Mouse (Mus musculus) forebrain, embryonic 12.5 days (tissue): ENCODE results near the gene Gm12355. TPM values are rescaled to one million over a fixed set of nuclear protein-coding genes. Genes with fewer than 3 reads are reported as not detected.
A peak's percentile ranks its signal among the peaks of the same experiment; 100 is the strongest.

ENCODE experiments used
- ATAC-seq: fragments of 200-750 bp; cut with Nextera tagmentation; 2 replicates; pipeline ENCODE4 v1.8.0; 2017; ENCODE audit warnings: moderate TSS enrichment; ENCODE audit not compliant: low FRiP score
- H3K27ac ChIP-seq: fragments of 300-500 bp; sonication (generic); 2 replicates; pipeline ENCODE4 v1.5.1; 2016; ENCODE audit warnings: mild to moderate bottlenecking
- H3K27me3 ChIP-seq: fragments of 300-500 bp; sonication (generic); 2 replicates; pipeline ENCODE4 v1.6.1; 2016; ENCODE audit warnings: mild to moderate bottlenecking
- H3K36me3 ChIP-seq: fragments of 300-500 bp; sonication (generic); replicated peaks from 2 replicates; pipeline ENCODE4 v1.6.1; 2016; ENCODE audit warnings: mild to moderate bottlenecking
- H3K4me1 ChIP-seq: fragments of 300-500 bp; sonication (generic); 2 replicates; pipeline ENCODE4 v1.6.1; 2016
- H3K4me2 ChIP-seq: fragments of 300-500 bp; sonication (generic); 2 replicates; pipeline ENCODE4 v1.6.1; 2016; ENCODE audit warnings: mild to moderate bottlenecking, moderate library complexity
- H3K4me3 ChIP-seq: fragments of 300-500 bp; sonication (generic); replicated peaks from 2 replicates; pipeline ENCODE4 v1.5.1; 2016; ENCODE audit warnings: mild to moderate bottlenecking
- H3K9ac ChIP-seq: fragments of 300-500 bp; sonication (generic); 2 replicates; pipeline ENCODE4 v1.6.1; 2016; ENCODE audit warnings: mild to moderate bottlenecking
- H3K9me3 ChIP-seq: fragments of 300-500 bp; sonication (generic); 2 replicates; pipeline ENCODE4 v1.6.1; 2016
- WGBS: fragments of 180-500 bp; shearing (Covaris S2); methylation state at CpG from one replicate; pipeline ENCODE4 v1.1.7; 2016; 5-methylcytosine and 5-hydroxymethylcytosine counted together
- polyA plus RNA-seq: library from polyadenylated mRNA; unstranded; fragments of >200 nt; fragmentation: Nextera tagmentation; extraction: Ambion mirVana; gene quantifications from 2 replicates; pipeline ENCODE4 v1.2.1, GENCODE M21; 2016

Gene Gm12355
- polyA plus RNA-seq, 1 experiment from 2014 or later = 1.4 TPM

GRCm38 (mm10) chr11:98598851-98599290 lies 26.6 kb downstream of the Gm12355 start:
- H3K27me3 ChIP-seq = peaks cover 38% of the 10 kb centered on the region
- no peak overlapping the region for H3K4me2 ChIP-seq
- H3K4me1 ChIP-seq = peaks cover 8% of the 10 kb centered on the region
- ATAC-seq = no peak
- H3K36me3 ChIP-seq = no peaks in the 10 kb centered on the region
- H3K4me3 ChIP-seq = no peak overlapping the region
- WGBS = 66% methylated on average over 18 of the region's 18 CpGs
- no peak overlapping the region for H3K27ac ChIP-seq
- H3K9me3 ChIP-seq = no peaks in the 10 kb centered on the region
- peak overlapping the region; percentile 25; the same call in 1 of the 2 replicates for H3K9ac ChIP-seq

DNA sequence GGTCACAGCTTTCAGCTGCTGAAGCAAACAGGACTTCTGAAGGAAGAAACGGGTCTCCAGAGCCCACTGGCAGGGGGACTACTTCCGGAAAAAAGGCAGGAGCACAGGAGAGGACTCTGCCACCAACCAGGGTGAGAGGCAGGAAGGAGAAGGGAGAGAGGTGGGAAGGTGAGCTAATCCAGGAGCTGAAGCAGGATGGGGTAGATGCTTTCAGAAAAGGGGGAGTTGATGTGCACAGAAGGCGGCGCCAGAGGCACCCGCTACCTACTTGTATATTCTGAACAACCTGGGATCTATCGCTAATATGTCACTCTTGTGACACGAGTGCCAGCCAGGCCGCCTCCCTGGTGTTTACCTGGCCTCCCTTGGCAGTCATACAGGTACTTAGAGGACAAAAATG lies 27.5 kb downstream of the Gm12355 start, which contains the start of gene Lrrc3c:
Gene Lrrc3c, plus strand, starts transcription at position 301 of the 400 bp plus-strand sequence.
- H3K4me2 ChIP-seq = no peak within 1 kb of the TSS

DNA sequence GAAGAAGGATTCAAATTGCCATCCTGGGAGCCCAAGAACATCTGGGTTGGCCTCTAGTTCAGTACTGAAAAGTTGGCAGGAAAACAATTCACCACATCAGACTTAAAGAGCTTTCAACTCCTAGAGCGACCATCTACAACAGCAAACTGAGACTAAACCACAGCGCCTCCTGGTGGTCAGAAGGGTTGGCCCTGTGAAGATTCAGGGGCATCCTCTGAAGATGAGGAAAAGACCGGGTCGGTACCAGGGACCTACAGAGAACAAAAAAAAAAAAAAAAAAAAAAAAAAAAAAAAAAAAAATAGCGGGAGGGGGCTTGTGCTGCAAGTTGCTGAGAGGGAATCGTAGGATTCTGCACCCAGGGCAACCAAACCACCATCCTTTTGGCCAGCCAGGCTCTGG lies 28.1 kb downstream of the Gm12355 start:
- Histone ChIP-seq H3K9me3 (no peaks in the 10 kb centered on the region), H3K9ac (no peak overlapping the region), H3K4me1 (peaks cover 5% of the 10 kb centered on the region), H3K4me2 (no peak overlapping the region), H3K4me3 (no peak overlapping the region), H3K27ac (no peak overlapping the region), H3K27me3 (peaks cover 37% of the 10 kb centered on the region), H3K36me3 (no peaks in the 10 kb centered on the region)
- no peak for ATAC-seq
- 38% methylated on average over 5 of the region's 6 CpGs for whole genome bisulfite sequencing

More for the DNA sequence above, 27.5 kb downstream of the Gm12355 start, which contains the start of gene Lrrc3c:
- peaks cover 34% of the 10 kb centered on the region for H3K27me3 ChIP-seq
- no peak within 1 kb of the TSS for H3K27ac ChIP-seq
- no peak for ATAC-seq
- H3K9me3 ChIP-seq = no peaks in the 10 kb centered on the region
- H3K36me3 ChIP-seq = no peaks in the 10 kb centered on the region
- H3K4me1 ChIP-seq = peaks cover 8% of the 10 kb centered on the region
- H3K9ac ChIP-seq = peak within 1 kb of the TSS; percentile 25; the same call in 1 of the 2 replicates
- no peak within 1 kb of the TSS for H3K4me3 ChIP-seq
- WGBS = 91% methylated on average over 8 of the region's 8 CpGs

DNA sequence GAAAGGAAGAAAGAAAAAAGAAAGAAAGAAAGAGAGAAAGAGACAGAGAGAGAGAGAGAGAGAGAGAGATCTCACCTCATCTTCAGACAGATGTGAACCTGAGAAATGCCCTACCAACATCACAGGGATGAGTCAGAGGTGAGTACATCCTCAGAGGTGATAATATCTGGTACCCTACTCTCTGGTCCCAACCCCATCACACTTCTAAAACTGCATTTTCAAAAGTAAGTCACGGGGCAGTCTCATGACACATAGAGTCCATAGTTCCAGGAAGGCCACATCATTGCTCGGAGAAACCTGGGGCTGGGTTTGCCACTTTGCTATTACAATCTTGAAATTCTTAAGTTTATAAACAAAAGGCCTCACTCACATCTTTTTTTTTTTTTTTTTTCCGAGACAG lies 29.5 kb downstream of the Gm12355 start:
- no peak for ATAC-seq
- H3K4me3 ChIP-seq = no peak overlapping the region
- H3K36me3 ChIP-seq = no peaks in the 10 kb centered on the region
- H3K4me1 ChIP-seq = no peaks in the 10 kb centered on the region
- no peak overlapping the region for H3K27ac ChIP-seq
- H3K9ac ChIP-seq = no peak overlapping the region
- H3K9me3 ChIP-seq = no peaks in the 10 kb centered on the region
- H3K27me3 ChIP-seq = peaks cover 34% of the 10 kb centered on the region
- 80% methylated on average over 3 of the region's 3 CpGs for WGBS
- no peak overlapping the region for H3K4me2 ChIP-seq

DNA sequence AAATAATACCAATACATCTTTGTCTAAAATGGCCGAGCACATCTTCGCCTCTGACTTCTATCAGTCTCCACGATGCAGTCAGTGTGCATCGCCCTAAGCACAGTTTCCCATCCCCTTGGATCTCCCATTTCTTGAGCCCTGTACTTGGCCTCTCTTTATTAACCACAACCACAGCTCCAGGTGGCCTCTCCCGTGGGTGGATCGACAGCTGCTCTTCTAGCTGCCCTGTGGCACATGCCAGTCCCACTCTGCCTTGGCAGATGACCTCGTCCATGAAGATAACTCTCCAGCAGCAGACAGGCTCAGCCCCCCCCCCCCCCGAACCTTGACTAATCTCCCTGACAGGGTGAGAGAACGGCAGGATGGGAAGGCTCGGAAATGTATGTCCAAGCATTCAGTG lies 30.0 kb downstream of the Gm12355 start:
- no peak overlapping the region for H3K27ac ChIP-seq
- no peak overlapping the region for H3K4me2 ChIP-seq
- H3K4me1 ChIP-seq = no peaks in the 10 kb centered on the region
- no peaks in the 10 kb centered on the region for H3K9me3 ChIP-seq
- H3K27me3 ChIP-seq = peaks cover 30% of the 10 kb centered on the region
- H3K9ac ChIP-seq = no peak overlapping the region
- H3K4me3 ChIP-seq = no peak overlapping the region
- 86% methylated on average over 10 of the region's 10 CpGs for WGBS
- no peak for ATAC-seq
- H3K36me3 ChIP-seq = no peaks in the 10 kb centered on the region

GRCm38 (mm10) chr11:98595021-98595420 lies 30.4 kb downstream of the Gm12355 start:
- ATAC-seq = no peak
- Histone ChIP-seq H3K9ac (no peak overlapping the region), H3K4me3 (no peak overlapping the region), H3K36me3 (no peaks in the 10 kb centered on the region), H3K9me3 (no peaks in the 10 kb centered on the region), H3K27ac (no peak overlapping the region), H3K4me2 (no peak overlapping the region), H3K27me3 (peaks cover 26% of the 10 kb centered on the region), H3K4me1 (no peaks in the 10 kb centered on the region)
- WGBS = 77% methylated on average over 6 of the region's 6 CpGs

GRCm38 (mm10) chr11:98590548-98591445 lies 34.7 kb downstream of the Gm12355 start:
- no peak overlapping the region for H3K9ac ChIP-seq
- H3K9me3 ChIP-seq = no peaks in the 10 kb centered on the region
- H3K27me3 ChIP-seq = peaks cover 12% of the 10 kb centered on the region; the same call in 1 of the 2 replicates
- no peak overlapping the region for H3K4me2 ChIP-seq
- no peak for ATAC-seq
- H3K4me3 ChIP-seq = no peak overlapping the region
- no peak overlapping the region for H3K27ac ChIP-seq
- WGBS = 81% methylated on average over 19 of the region's 19 CpGs
- peaks cover 20% of the 10 kb centered on the region for H3K4me1 ChIP-seq
- no peaks in the 10 kb centered on the region for H3K36me3 ChIP-seq

GRCm38 (mm10) chr11:98589306-98589705 lies 36.2 kb downstream of the Gm12355 start:
- Histone ChIP-seq H3K4me1 (peaks cover 33% of the 10 kb centered on the region), H3K27ac (no peak overlapping the region), H3K9ac (no peak overlapping the region), H3K4me2 (no peak overlapping the region), H3K9me3 (no peaks in the 10 kb centered on the region), H3K4me3 (no peak overlapping the region), H3K36me3 (no peaks in the 10 kb centered on the region), H3K27me3 (peaks cover 12% of the 10 kb centered on the region; the same call in 1 of the 2 replicates)
- ATAC-seq = no peak
- 85% methylated on average over 8 of the region's 8 CpGs for WGBS

DNA sequence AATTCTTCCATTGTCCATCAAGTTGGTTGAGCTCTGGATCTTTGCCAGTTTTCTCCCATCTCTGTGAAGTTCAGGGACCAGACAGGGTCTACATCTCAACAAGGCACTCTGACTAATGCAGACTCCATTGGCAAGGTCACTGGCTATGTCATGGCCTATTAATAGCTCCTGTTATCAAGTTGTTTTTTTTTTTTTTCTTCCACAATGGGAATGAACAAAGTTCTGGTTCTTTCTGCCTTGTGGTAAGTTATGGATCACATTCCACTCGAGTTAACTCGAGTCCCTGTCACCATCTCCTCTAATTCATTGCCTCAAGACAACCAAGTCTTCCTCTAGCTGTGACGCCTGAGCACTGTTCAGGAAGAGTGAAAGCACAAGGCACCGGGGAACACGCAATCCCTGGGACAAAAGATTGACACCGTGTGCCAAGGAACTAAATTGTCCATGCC lies 36.6 kb downstream of the Gm12355 start:
- Histone ChIP-seq H3K4me3 (no peak overlapping the region), H3K9me3 (no peaks in the 10 kb centered on the region), H3K4me2 (no peak overlapping the region), H3K27ac (no peak overlapping the region), H3K27me3 (peaks cover 12% of the 10 kb centered on the region; the same call in 1 of the 2 replicates), H3K9ac (no peak overlapping the region), H3K36me3 (peaks cover 3% of the 10 kb centered on the region; the same call in 1 of the 2 replicates), H3K4me1 (peaks cover 33% of the 10 kb centered on the region)
- 69% methylated on average over 6 of the region's 6 CpGs for WGBS
- no peak for ATAC-seq

DNA sequence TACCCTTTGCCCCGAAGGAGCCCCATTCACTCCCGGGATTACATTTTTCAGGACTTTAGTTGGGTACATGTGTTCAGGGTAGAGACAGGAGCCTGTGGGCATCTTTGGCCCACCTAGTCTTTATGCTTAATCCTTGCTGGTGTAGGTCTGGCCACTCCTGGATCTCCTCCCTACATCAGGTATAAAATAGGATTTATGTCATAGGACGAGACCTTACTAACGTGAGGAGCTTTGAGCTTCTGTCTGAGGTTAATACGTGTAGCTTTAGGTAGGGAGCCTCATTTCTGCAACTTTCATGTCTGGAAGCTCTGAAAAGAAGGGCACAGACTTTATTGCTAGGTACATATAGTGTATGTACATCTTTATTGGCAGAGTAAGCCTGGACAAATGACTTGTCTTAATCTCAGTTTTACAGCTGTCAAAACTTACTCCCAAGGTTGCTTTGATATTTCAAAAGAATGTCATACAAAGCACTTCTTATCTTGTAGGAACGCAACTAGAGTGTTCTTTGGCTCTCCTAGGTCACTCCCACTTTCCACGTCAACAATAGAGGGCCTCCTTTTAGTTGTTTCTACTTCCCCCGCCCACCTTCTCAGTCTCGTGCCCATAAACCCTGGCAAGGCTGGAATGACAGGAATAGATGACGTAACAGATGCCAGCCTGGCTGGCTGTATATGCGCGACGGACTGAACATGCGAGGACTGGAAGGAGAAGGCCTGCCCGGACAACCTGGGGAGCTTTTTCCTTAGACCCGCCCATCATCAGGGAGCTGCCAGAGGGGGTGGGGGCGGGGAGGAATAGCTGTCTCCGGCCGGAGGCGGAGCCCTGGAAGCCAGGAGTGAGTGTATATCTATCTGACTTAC lies 37.5 kb downstream of the Gm12355 start:
- peak overlapping the region; percentile 86; the same call in 1 of the 2 replicates for H3K27ac ChIP-seq
- peak; percentile 12; the same call in 1 of the 2 replicates for ATAC-seq
- H3K4me1 ChIP-seq = peaks cover 33% of the 10 kb centered on the region
- peaks cover 13% of the 10 kb centered on the region for H3K36me3 ChIP-seq
- peak overlapping the region; percentile 77 for H3K4me3 ChIP-seq
- 5% methylated on average over 20 of the region's 20 CpGs for WGBS
- peak overlapping the region; percentile 88 for H3K4me2 ChIP-seq
- no peaks in the 10 kb centered on the region for H3K9me3 ChIP-seq
- peak overlapping the region; percentile 84 for H3K9ac ChIP-seq
- peaks cover 12% of the 10 kb centered on the region; the same call in 1 of the 2 replicates for H3K27me3 ChIP-seq

DNA sequence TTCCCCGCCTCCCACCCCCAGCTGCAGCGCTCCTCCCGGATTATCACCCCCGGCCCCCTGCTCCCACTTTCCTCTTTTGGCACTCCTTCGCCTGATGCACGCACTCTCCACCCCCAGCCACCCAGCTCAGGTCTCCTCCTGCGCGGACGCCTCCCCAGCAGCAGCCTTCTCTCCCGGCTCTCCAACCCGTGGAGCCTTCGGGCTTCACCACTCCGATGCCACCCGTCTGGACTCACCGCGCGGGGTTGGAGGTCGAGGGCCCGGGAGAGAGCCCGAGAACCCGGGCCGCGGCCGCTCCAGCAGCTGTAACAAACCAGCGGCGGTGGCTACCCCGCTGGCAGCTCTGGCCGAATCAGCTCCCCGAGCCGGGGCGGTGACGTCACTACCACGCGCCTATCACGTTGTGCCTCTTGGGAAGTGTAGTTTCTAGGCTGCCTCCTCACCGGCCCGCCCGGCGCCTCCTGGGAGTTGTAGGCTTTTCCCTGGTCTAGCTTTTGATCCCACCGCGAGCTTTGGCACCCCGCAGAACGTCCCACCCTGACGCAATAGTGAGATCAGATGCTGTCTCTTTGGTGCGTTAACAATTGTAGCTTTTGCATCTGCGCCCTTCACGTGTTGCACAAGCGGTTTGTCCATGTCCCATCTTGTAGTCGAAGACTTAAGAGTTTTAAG lies 38.4 kb downstream of the Gm12355 start, which contains the start of gene Ormdl3:
Gene Ormdl3, minus strand, starts transcription at position 477 of the 672 bp plus-strand sequence.
- Histone ChIP-seq H3K4me3 (peak within 1 kb of the TSS; percentile 77), H3K4me2 (peak within 1 kb of the TSS; percentile 88), H3K27ac (peak within 1 kb of the TSS; percentile 86), H3K36me3 (peaks cover 22% of the 10 kb centered on the region), H3K9ac (peak within 1 kb of the TSS; percentile 84), H3K9me3 (no peaks in the 10 kb centered on the region), H3K27me3 (peaks cover 9% of the 10 kb centered on the region; the same call in 1 of the 2 replicates), H3K4me1 (peaks cover 33% of the 10 kb centered on the region)
- ATAC-seq = peak; percentile 97
- WGBS = under 1% methylated on average over 49 of the region's 49 CpGs
